Mouse (Mus musculus): ENCODE results near the gene Slc10a1.

GRCm38 (mm10) chr12:80968605-80969004 lies at the start of gene Slc10a1:
- TF ChIP-seq CTCF (IDR thresholded peaks at IDR 0.05; ENCODE audit: low read depth, low read length) (no peak), POLR2A (IDR thresholded peaks at IDR 0.05; ENCODE audit: extremely low read depth, insufficient read depth, low read length) (no peak)

Measured in liver, adult 2 months (tissue).